Mouse (Mus musculus): Measurements from ENCODE around the gene Radil. TPM values are rescaled to one million over a fixed set of nuclear protein-coding genes. Genes with fewer than 3 reads are reported as not detected.

The Radil gene
- total and polyA plus RNA-seq, 3 experiments = 1.7 to 2.3 (median 2.2) TPM

DNA sequence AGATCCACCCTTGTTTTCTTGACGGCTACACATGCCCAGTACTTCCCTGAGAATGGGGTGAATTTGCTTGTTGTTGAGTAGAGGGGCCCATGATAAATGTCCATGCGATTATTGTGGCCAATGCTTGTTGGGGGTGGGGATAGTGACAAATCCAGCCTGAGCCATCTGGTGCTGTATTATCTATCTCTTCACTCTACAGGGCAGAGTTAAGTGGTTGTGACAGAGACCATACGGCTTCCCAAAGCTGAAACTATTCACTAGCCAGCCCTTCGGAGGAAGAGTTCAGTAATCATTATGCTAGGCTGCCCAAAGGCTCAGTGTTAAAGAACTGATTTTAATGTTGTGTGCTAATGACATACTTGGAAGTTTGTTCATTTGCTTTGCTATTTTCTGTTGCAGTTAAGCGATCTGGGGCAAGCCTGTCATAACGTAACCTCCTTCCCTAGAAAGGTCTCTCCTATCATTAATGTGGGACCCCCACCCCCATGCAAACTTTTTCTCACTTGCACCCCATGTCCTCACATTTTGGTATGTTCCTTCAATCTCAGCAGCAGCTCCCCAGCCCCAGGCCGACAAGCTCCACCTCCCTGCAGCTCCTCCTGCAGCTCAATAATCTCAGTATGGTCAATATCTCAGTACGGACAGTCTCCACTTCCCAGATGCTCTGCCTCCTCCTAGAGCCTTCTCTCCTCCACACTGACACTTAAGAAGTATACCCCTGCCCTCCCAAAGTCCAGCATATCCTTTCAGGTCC is 26.0 kb downstream of the Radil start:
- 57% methylated on average over 8 of the region's 8 CpGs for WGBS
- H3K36me3 ChIP-seq (ENCODE audit: control insufficient read depth, insufficient read depth, low read length) = no peaks in the 10 kb centered on the region
- intact Hi-C loops (cut with DNase I) = no loop called here

DNA sequence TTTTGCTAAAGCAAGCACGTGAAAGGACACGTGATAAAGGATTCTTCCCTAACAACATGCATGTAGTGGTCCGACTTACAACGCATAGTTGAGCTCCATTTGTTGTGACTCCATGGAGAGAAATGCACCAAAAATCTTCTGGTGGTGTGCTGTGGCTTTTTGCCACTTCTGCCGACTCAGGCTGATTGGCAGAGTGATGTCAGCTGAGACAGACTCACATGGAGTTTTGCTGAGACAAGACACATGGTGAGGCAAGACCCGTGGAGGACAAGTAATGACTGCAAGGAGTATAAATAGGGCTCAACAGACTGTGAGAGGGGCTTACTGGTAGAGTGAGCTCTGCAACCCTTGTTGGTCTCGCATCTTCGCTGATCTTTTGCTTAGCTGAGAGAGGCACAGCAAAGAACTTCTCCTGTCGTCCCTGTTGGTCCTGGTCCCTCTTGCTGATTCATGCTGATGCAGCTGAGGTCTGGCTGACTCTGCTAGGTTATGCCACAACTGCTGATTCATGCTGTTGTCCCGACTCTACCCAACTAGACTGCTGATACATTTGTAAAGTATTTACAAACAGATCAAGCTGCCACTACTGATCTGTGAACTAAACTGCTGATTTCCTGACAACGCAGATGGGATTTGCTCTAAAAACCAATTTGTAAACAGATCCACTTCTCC is 29.6 kb downstream of the Radil start:
- Histone ChIP-seq H3K79me2 (replicated peaks; ENCODE audit: control insufficient read depth, insufficient read depth, low read length) (no peaks in the 10 kb centered on the region), H3K9ac (ENCODE audit: low read depth, low read length) (no peak overlapping the region), H3K27me3 (ENCODE audit: control insufficient read depth, insufficient read depth, low read length) (no peaks in the 10 kb centered on the region), H3K4me1 (ENCODE audit: control insufficient read depth, insufficient read depth, low read length) (0 out of 2 replicates have a peak, but pooled peaks cover 3% of the 10 kb centered on the region), H3K27ac (no peak overlapping the region), H3K4me3 (no peak overlapping the region), H3K36me3 (ENCODE audit: control insufficient read depth, insufficient read depth, low read length) (no peaks in the 10 kb centered on the region)
- intact Hi-C loops (cut with DNase I) = no loop called here
- 76% methylated on average over 11 of the region's 11 CpGs for WGBS
- DNase-seq = no peak
- TF ChIP-seq EP300 (IDR thresholded peaks at IDR 0.05; ENCODE audit: insufficient read depth, low read depth, low read length) (no peak), CTCF (IDR thresholded peaks at IDR 0.05) (no peak), POLR2A (IDR thresholded peaks at IDR 0.05; ENCODE audit: insufficient read depth, low read depth, low read length) (no peak)

More for the DNA sequence above, 26.0 kb downstream of the Radil start:
- Histone ChIP-seq H3K4me1 (ENCODE audit: control insufficient read depth, insufficient read depth, low read length) (no peaks in the 10 kb centered on the region), H3K79me2 (replicated peaks; ENCODE audit: control insufficient read depth, insufficient read depth, low read length) (no peaks in the 10 kb centered on the region), H3K4me3 (no peak overlapping the region), H3K27me3 (ENCODE audit: control insufficient read depth, insufficient read depth, low read length) (peaks cover 2% of the 10 kb centered on the region; the same call in 1 of the 2 replicates), H3K27ac (no peak overlapping the region), H3K9ac (ENCODE audit: low read depth, low read length) (no peak overlapping the region)
- DNase-seq = no peak
- TF ChIP-seq EP300 (IDR thresholded peaks at IDR 0.05; ENCODE audit: insufficient read depth, low read depth, low read length) (no peak), POLR2A (IDR thresholded peaks at IDR 0.05; ENCODE audit: insufficient read depth, low read depth, low read length) (no peak), CTCF (IDR thresholded peaks at IDR 0.05) (no peak)

DNA sequence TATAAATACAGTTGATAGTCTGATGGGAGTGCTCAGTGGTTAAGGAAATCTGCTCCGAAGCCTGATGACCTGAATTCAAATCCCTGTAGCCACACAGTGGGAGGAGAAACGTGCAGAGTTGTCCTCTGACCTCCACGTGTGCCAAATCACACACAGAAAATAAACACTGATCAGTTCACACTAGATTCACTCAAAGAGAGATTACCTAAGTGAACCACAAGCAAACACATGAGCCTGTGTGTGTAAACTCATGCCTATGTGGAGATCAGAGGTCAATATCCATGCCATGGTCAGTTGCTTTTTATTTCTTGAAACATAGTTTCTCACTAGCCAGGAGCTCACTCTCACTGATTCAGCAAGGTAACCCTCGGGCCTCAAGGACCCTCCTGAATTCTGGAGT is 30.5 kb downstream of the Radil start:
- Histone ChIP-seq H3K27ac (no peak overlapping the region), H3K4me1 (ENCODE audit: control insufficient read depth, insufficient read depth, low read length) (0 out of 2 replicates have a peak, but pooled peaks cover 3% of the 10 kb centered on the region), H3K27me3 (ENCODE audit: control insufficient read depth, insufficient read depth, low read length) (no peaks in the 10 kb centered on the region), H3K36me3 (ENCODE audit: control insufficient read depth, insufficient read depth, low read length) (no peaks in the 10 kb centered on the region), H3K4me3 (no peak overlapping the region), H3K79me2 (replicated peaks; ENCODE audit: control insufficient read depth, insufficient read depth, low read length) (no peaks in the 10 kb centered on the region), H3K9ac (ENCODE audit: low read depth, low read length) (no peak overlapping the region)
- DNase-seq = no peak
- intact Hi-C loops (cut with DNase I) = no loop called here
- WGBS = 73% methylated on average over 4 of the region's 4 CpGs
- TF ChIP-seq CTCF (IDR thresholded peaks at IDR 0.05) = no peak
- TF ChIP-seq POLR2A (IDR thresholded peaks at IDR 0.05; ENCODE audit: insufficient read depth, low read depth, low read length) = no peak
- TF ChIP-seq EP300 (IDR thresholded peaks at IDR 0.05; ENCODE audit: insufficient read depth, low read depth, low read length) = no peak

DNA sequence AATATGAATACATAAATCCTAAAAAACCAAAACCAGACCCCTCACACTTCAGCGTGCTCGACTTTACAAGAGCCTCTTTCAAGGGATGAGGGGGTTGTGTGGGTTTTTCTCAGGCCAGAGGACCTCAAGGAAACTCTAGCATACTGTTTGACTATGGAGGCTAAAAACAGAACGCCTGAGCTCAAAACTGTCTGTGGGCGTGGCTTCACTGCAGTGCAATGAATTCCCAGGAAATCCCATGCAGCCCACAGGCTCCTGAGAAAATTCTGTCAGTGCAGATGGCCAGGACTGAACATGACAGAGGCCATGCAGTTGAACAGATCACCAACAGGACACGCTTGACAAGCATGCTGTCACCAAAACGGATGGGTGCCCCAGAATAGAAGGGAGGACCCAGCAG is 31.9 kb downstream of the Radil start:
- Histone ChIP-seq H3K4me1 (ENCODE audit: control insufficient read depth, insufficient read depth, low read length) (0 out of 2 replicates have a peak, but pooled peaks cover 3% of the 10 kb centered on the region), H3K27ac (peak overlapping the region; percentile 23; the same call in 1 of the 2 replicates), H3K79me2 (replicated peaks; ENCODE audit: control insufficient read depth, insufficient read depth, low read length) (no peaks in the 10 kb centered on the region), H3K9ac (ENCODE audit: low read depth, low read length) (no peak overlapping the region), H3K36me3 (ENCODE audit: control insufficient read depth, insufficient read depth, low read length) (no peaks in the 10 kb centered on the region), H3K27me3 (ENCODE audit: control insufficient read depth, insufficient read depth, low read length) (no peaks in the 10 kb centered on the region), H3K4me3 (no peak overlapping the region)
- no peak for TF ChIP-seq CTCF (IDR thresholded peaks at IDR 0.05)
- TF ChIP-seq POLR2A (IDR thresholded peaks at IDR 0.05; ENCODE audit: insufficient read depth, low read depth, low read length) = no peak
- no peak for TF ChIP-seq EP300 (IDR thresholded peaks at IDR 0.05; ENCODE audit: insufficient read depth, low read depth, low read length)
- intact Hi-C loops (cut with DNase I) = no loop called here
- no peak for DNase-seq
- WGBS = 38% methylated on average over 6 of the region's 6 CpGs

DNA sequence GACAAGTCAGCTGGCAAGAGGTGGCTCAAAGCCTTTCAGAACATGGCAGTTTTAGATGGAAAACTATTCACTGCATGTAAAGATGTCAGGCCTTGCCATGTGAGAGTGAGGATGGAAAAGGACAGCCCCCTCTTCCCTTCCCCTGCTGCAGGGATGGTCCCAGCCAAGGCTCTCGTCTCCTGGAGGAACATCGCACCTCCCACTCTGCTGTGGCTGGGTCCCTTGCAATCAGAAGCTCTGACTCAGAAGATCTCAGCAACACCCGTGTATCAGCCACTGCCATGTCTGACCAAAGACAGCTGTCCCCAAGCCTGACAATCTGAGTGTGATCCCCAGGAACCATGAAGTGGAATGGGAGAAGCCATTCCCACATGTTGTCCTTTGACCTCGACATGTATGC is 38.8 kb downstream of the Radil start:
- H3K79me2 ChIP-seq (replicated peaks; ENCODE audit: control insufficient read depth, insufficient read depth, low read length) = no peaks in the 10 kb centered on the region
- H3K27me3 ChIP-seq (ENCODE audit: control insufficient read depth, insufficient read depth, low read length) = no peaks in the 10 kb centered on the region
- H3K27ac ChIP-seq = no peak overlapping the region
- TF ChIP-seq EP300 (IDR thresholded peaks at IDR 0.05; ENCODE audit: insufficient read depth, low read depth, low read length) (no peak), POLR2A (IDR thresholded peaks at IDR 0.05; ENCODE audit: insufficient read depth, low read depth, low read length) (no peak), CTCF (IDR thresholded peaks at IDR 0.05) (no peak)
- no peak overlapping the region for H3K9ac ChIP-seq (ENCODE audit: low read depth, low read length)
- DNase-seq = no peak
- intact Hi-C loops (cut with DNase I) = no loop called here
- no peak overlapping the region for H3K4me3 ChIP-seq
- no peaks in the 10 kb centered on the region for H3K4me1 ChIP-seq (ENCODE audit: control insufficient read depth, insufficient read depth, low read length)
- 70% methylated on average over 4 of the region's 4 CpGs for WGBS
- no peaks in the 10 kb centered on the region for H3K36me3 ChIP-seq (ENCODE audit: control insufficient read depth, insufficient read depth, low read length)

DNA sequence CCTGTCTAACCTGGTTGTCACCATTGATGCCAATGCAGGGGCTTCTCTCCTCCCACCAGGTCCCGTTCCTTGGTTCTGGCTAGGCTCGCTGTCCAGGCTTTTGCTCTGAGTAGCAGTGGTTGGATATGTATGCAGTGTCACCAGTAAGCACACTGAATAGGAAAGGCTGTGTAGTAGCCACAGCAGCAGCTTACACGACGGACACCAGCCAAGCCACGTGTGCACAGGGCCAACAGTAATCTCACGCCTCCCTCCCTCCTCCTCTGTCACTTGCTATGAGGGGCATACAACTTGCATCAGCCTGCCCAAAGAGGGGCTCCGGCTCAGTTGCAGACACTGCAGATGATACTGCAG is 40.9 kb downstream of the Radil start:
- peak in 1 of 2 experiments; percentile 14 for DNase-seq
- no peak overlapping the region; the same call in 1 of the 2 replicates for H3K27ac ChIP-seq
- TF ChIP-seq EP300 (IDR thresholded peaks at IDR 0.05; ENCODE audit: insufficient read depth, low read depth, low read length) = no peak
- TF ChIP-seq POLR2A (IDR thresholded peaks at IDR 0.05; ENCODE audit: insufficient read depth, low read depth, low read length) = no peak
- no peak for TF ChIP-seq CTCF (IDR thresholded peaks at IDR 0.05)
- no peaks in the 10 kb centered on the region for H3K79me2 ChIP-seq (replicated peaks; ENCODE audit: control insufficient read depth, insufficient read depth, low read length)
- H3K9ac ChIP-seq (ENCODE audit: low read depth, low read length) = no peak overlapping the region
- H3K4me3 ChIP-seq = no peak overlapping the region
- intact Hi-C loops (cut with DNase I) = no loop called here
- no peaks in the 10 kb centered on the region for H3K27me3 ChIP-seq (ENCODE audit: control insufficient read depth, insufficient read depth, low read length)
- no peaks in the 10 kb centered on the region for H3K4me1 ChIP-seq (ENCODE audit: control insufficient read depth, insufficient read depth, low read length)
- H3K36me3 ChIP-seq (ENCODE audit: control insufficient read depth, insufficient read depth, low read length) = no peaks in the 10 kb centered on the region
- 61% methylated on average over 7 of the region's 7 CpGs for WGBS
